Mouse (Mus musculus): ENCODE data around the gene Tnfaip8l1.

The Tnfaip8l1 gene

DNA sequence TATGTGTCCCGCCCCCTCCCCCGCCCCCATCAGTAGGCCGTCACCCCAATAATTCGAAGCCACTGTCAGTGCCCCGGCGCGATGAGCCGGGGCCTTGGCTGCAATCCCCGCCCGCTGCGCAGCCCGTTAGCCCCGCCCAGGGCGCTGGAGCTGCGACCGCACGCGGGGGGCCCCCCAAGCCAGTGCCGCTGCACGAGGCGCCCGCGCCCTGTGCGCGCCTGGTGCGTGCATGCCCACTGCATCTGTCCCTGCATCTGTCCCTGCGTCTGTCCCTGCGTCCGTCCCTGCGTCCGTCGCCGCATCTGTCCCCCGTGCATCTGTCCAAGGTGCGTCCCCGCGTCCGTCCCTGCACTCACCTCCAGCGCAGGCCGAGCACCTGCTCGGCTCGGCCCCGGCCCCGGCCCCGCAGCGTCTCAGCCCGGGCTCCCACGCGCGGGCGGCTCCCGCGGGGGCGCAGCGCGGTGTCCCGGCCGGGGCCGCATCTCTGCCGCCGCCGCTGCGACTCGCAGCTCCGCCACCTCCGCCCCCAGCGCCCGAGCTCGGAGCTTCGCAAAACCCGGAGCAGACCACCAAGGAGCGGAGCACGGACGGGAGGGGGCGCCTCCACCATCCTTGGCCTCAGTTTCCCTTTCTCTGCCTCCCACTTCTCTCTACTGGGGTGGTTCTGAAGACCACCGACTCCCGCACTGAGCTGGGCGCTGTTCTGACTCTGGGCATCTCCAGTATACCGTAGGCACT is 22.2 kb upstream of the Tnfaip8l1 start, which contains the start of gene Sema6b:
Gene Sema6b (minus strand): TSS at position 486 of the 738 bp plus-strand sequence.
- DNase-seq, result peak; percentile 43

DNA sequence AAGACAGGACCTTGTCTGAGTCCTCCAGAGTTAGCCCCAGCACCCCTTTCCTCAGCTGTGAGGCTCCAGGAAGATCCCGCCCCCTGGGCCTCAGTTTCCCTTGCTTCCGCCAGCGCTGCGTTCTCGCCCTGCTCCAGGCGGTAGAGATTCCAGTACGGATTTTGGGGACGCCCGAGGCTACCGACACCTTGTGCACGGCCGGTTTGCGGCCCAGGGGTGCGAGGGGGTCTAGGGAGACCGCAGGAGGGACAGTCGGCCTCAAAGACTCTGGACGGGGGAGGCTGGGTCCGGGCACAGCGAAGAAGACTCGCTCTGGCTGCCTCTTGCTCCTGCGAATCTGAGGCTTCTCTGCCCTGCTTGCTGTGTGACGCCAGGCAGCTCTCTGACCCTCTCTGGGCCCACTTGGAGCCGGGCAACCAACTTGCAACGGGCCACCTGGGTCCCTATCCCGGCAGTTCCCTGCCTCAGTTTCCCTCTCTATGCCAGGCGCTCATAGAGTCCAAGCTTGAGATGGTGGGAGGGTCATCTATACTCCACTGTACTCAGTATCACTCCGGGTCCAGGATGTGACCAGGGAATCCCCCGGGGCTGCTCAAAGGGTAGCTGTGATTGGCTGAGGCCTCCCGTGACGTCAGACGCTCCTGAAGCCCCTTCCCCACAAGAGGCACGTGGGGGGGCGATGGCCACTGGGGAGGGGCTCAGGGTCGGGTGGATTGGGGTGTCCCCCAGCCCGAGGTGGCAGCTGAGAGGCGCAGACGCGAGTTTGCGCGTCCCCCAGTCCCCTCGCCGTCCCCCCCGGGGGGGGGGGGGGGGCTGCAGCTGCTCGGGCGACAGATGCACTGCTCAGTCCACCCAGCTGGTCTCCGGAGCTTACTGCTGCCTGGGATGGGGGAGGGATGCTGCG is 20.3 kb upstream of the Tnfaip8l1 start:
- no peak for DNase-seq

DNA sequence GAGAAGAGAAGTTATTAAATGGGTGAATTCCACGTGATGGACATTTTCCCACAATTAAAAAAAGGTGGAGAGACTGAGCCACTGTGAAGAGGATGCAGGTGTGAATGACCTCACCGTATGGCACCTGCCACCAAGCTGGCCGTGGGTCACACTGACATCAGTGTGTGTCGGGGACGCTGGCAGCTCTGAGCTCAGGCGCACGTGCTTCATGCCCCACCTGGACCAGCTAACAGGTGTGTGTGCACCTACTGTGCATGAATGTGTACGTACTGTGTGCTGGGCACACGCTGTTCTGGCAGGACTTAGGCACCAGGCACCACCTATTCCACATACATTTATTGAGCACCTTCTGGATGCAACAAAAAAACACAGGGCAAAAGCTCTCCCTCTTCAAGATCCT is 17.7 kb upstream of the Tnfaip8l1 start:
- no peak for DNase-seq

DNA sequence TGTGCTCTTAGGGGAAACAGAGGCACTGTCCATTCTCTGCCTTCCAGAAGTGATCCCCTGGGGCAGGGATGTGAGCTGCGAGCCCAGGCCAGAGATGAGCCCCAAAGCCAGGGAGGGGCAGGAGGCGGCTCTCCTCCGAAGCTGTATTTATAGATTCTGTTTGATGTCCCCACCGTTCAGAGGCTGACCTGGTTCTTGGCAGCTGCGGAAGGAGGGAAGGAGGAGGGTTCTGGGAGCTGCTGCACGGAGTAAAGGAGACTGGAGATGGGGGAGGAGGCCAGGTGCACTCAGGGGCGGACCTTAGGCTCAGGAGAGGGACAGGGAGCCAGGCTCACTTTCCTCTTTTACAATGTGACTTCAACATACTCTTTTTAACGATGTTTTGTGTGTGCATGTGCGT is 16.1 kb upstream of the Tnfaip8l1 start:
- no peak for DNase-seq

DNA sequence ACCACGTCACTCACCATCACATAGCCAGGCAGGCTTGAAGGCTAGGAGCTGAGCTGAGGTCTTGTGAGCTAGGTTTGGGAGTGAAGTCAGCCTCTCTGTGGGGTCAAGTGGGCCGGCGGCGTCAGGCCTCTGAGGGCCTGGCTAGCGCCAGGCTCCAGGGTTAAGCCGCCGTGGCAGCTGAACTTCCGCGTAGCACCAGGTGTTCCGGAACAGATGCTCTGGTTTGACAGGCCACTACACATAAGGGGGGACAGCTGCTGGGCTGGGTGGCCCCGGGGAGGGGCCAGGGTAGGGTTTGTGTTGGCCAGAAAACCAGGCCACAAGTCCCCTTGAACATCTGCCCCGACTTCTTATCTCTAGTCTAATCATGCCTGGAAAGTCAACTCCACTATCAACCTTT is 14.9 kb upstream of the Tnfaip8l1 start:
- no peak for DNase-seq

DNA sequence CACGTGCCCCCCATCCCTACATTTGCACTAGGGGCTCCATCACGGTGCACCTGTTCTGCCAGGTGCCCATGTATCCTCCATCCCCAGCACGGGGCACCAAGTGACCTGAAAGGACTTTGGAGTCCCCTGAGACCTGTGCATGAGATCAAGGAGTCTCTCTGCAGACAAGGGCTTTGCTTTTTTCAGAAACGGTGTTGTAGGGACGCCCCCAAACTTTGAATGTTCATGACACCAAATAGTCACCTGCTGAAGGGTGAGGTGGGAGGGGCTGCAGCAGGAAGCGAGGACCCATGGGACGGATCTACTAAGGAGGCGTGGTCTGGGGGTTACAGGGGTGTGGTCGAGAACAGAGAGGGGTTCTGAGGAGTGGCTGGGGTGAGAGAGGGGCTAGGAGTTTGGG is 14.0 kb upstream of the Tnfaip8l1 start:
- DNase-seq, result no peak

DNA sequence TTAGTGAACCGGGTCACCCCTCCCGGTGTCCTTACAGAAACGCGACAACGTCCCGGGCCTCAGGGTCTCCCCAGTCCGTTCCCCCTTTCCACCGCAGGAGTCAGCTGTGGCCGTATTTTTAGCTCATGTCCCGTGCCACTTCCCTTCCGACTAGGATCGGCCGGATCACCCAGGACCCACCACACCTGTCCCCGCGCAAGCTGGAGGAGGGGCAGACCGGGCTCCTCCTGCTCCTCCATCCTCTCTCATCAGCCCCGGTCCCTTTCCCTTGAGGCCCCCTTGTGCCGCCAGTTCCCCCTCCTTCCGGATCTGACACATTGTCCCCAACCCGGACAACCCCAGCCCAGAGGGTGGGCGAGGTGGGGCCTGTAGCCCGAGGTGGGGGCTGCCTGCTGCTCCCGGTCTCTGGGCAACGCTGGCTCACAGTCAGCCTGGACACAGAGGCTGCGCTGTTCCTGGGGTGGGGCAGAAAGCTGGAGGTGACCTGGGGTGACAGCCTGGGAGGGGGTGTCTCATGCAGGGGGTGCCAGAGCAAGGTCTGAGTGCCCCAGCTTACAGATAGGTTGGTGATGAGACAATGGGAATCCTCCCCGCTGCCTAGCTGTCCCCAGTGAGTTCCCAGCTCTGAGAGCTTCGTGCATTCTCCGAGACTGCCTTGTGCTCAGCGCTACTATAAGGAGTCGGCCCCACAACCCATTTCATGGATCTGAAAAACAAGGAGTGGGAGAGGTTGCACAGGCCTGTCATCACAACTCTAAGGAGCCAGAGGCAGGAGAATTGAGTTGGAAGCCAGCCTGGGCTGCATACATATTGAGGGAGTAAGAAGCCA is 13.3 kb upstream of the Tnfaip8l1 start:
- DNase-seq, result no peak

DNA sequence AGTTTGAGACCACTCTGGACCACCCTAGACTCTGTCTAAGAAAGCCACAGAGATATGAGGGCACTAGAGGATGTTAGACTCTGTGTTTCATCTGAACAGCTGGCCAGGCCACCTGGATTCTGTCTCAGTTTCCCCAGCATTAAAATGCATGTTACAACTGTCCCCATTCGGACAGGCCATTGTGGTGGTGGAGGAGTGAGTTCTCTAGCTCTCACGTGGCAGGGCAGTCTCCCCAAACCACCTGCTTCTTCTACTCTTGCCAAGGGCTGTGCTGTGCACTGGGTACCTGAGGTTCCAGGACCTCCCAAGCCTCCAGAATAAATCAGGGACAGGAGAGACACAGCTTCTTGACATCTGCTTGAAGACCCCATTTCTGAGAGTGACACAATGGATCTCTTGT is 12.4 kb upstream of the Tnfaip8l1 start:
- DNase-seq, result no peak

DNA sequence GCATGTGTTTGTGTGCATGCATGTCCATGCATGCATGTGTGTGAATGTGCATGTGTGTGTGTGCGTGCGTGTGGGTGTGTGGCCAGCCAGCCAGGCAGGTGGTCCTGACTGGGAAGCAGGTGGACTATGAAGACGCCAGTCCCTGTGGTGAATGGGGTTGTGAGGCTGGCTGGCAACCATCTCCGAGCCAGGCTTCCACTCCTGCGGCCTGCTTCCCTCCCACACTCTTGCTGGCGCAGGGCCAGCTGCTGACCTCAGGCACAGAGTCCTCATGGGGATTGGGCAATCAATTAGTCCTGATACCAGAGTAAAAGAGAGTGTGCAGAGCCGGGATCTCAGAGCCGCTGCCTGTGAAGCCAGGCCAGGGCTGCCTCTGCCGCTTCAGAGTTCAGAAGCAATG is 8.6 kb upstream of the Tnfaip8l1 start:
- peak; percentile 47 for DNase-seq

DNA sequence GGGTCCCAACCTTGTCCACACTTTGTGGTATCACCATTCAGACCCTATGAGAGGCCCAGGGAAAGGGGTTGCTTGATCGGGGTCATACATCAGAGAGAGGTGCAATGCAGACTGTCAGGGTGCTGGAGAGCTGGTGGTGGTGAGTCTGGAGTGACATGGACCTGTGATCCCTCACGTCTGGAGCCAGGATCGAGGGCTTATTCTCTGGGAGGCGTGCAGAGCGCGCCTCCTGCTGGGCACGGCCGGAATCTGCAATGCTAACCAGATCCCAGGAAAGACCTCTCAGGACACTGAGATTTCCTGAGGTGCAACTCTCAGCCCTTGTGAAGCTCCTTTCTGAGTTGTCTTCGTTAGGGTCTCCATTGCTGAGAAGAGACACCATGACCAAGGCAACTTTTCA is 2.5 kb upstream of the Tnfaip8l1 start:
- DNase-seq, result peak; percentile 77

DNA sequence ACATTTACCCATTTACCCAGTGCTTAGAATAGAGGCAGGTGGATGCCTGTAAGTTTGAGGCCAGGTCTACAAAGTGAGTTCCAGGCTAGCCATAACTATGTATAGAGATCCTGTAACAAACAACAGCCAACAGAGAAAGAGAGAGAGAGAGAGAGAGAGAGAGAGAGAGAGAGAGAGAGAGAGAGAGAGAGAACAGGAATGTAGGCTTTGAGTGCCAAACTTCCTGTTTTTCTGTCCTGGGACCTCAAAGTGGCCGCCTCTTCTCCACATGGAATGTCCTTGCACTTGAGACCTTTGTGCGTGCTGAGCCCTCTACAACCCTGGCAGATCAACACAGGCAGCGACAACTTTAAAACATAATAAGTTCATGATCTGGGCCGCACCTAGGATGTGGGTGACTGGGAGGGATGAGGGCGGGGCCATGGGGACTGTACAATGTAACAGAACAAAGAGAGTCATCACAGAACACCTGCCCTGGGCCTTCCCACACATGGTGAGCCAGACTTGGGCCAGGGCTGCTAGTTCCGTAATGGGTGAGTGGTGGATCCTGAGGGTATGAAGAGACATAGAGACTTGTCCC is 1.3 kb downstream of the Tnfaip8l1 start:
- no peak for DNase-seq

DNA sequence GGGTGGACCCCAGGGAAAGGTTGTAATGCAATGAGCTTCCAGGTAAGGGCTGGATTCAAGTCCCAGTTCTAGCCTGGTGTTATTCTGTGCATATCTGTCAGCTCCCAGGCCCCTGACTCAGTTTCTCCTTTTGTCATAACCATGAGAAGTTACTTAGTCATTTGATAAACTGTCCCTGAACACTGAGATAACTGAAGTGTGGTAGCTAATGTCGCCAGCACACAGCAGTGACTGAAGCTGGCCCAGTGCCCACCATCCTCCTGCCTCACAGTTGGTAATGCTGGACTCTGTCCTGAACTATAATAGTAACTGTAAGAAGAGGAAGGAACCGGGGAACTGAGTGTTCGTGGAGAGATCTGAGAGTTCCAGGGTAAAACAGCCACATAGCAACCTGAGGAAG is 2.2 kb downstream of the Tnfaip8l1 start:
- no peak for DNase-seq

DNA sequence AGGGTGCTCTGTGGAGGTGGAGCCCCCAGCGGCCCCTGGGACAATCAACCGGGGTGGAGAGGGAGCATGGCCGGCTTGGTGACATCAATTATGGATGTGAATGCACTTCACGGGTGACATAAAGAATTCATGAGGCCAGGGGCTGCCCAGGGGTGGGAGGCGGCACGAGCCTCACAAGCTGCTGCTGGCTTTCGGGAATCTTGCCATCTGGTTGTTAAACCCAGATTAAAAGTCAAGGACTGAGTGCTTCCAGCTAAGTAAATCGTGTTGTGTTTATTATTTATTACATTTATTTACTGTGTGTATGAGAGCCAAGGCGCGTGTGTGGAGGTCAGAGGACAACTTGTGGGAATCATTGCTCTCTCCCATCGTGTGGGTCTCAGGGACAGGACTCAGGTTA is 3.4 kb downstream of the Tnfaip8l1 start:
- DNase-seq, result no peak

DNA sequence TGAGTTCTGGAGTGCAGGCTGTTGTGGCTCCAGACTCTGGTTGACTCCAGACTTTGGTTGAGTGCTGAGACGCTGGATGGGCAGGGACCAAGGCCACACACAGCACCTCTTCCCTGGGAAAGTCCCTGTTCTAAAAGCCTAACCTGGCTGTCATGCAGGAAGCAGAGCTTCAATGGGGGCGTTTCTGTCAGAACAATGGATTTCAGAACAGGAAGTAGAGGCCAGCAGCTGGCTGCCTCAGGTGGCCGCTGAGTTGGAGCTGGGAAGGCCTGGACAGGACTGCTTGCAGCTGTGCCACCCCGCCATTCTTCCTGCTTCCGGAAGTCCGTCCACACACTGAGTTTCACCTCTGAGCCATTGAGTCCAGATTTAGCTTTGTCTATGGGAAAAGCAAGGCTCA is 7.6 kb downstream of the Tnfaip8l1 start:
- DNase-seq, result no peak

DNA sequence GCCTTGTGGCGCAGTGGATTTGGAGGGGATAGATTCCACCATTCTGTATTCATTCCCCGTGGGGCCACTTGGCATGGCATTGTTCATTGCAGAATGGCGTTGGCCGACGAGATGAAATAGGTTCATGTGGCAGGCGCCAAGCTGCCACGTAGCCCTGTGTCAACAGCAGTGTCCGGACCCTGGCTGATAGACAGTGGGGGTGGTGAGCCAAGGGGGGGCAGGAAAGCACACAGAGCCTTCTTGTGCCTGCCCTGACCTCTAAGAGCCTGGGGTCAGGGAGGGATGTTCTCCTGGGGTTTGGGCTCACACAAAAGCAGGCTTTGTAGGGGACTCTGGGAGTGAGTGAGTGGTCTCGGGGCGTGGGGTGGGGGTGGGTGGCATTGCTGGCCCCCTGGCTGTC is 8.4 kb downstream of the Tnfaip8l1 start:
- DNase-seq, result no peak

DNA sequence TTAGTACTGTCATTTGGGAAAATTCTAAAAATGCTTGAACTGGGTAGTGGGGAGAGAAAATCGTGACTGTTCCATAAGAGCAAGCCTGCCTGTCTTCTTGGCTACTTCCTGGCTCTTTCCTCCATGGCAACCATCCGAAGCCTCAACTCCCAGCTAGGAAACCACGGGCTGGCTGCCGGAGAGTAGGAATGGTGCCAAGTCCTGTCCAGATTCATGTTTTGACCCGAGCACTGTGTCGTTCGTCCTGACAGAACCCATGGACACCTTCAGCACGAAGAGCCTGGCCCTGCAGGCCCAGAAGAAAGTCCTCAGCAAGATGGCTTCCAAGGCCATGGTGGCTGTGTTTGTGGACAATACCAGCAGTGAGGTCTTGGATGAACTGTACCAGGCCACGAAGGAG is 9.2 kb downstream of the Tnfaip8l1 start:
- no peak for DNase-seq

DNA sequence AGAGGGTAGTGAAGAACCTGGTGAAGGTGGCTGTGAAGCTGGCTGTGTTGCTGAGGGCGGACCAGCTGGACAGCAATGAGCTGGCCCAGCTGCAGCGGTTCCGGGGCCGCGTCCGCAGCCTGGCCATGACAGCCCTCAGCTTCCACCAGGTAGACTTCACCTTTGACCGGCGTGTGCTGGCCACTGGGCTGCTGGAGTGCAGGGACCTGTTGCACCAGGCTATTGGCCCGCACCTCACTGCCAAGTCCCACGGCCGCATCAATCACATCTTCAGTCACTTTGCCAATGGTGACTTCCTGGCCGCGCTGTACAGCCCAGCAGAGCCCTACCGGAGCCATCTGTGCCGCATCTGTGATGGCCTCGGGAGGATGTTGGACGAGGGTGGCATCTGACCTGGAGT is 9.6 kb downstream of the Tnfaip8l1 start:
- DNase-seq, result no peak

DNA sequence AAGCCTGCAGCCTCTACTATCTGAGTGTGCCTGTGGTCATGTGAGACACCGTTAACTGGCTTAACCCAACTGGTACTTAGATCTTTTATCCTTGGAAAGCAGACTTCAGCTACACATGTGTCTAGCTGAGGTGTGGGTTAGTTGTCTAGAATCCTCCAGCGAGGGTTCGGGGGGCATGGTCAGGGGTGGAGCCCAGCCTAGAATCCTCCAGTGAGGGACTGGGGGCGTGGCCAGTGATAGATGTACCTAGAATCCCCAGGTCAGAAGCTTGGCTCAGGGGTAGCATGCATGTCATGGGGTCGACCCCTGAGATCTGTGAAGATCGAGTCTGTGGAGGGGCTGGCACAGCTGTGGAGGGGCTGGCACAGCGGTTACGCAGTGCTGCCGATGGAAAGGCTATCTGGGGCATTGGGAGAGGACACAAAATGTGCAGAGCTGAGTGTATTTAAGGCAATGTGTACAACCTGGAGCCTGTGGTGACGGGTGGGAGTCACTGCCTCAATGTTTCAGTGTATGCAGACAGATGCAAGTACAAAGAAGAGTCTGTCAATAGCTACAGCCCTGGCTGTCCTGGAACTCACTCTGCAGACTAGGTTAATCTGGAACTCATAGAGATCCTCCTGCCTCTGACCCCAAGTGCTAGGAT is 11.2 kb downstream of the Tnfaip8l1 start:
- DNase-seq, result no peak

DNA sequence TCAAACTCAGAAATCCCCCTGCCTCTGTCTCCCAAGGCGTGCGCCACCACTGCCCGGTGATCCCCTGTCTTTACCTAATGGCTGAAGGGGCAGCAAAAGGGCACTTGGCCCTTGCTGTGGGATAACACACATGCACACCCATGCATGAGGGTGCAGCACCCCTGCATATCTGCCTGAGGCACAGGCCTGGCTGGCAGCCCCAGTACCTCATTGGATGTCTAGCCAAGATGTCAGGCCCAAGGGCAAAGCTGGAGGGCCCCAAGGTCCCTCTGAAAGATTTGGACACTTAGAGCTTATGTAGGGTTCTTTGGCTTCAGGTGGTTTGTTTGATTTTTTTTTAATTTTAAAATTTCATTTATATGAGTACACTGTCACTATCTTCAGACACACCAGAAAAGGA is 13.1 kb downstream of the Tnfaip8l1 start:
- no peak for DNase-seq

DNA sequence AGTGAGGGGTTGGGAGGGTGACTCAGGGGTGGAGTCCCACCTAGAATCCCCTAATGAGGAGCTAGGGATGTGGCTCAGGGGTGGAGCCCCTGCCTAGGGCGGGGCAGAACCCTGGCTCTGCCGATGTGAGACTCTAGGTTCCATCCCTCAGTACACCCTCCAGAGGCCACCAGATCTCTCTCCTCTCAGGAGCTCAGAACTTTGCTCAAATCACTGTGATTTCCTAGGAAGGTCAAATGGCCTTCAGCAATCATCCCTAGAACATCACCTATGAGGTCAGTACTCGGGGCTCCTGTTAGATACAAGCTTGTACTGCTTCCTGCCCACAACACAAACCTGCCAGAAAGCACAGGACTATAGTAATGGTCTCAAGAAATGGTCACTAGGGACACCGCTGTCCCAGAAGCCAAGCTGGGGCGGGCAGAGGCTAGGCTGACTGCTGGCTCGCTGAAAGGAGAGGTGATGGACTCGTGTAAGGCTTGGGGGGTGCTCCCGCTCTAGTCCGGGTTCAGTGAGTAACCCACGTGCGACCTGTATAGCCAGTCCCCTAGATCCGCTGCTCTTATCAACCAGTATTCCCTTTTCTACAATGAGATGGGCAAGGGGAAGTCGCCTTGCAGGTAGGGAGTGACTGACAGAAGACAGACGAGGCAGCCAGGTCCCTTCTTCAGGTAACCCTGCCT is 20.8 kb downstream of the Tnfaip8l1 start:
- no peak for DNase-seq

DNA sequence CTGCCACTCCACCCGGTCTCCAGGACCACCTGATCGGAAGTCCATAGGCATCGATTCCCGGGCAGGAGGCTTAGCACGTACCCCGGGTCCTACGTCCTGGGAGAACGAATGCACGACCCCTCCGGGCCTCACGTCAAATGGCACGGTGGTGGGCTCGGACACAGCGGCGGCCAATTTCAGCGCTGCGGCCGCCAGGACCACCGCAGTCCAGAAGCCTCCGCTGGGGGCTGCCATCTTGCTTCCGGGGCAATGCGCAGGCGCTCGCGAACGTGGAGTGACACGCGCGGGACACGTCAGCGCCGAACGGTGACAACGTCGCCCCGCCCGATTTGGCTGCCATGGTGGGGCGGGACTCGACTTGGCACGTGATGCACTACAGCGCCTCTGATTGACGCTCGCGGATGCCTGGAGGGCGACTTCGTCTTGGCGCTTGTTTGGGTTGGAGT is 21.4 kb downstream of the Tnfaip8l1 start, which contains the start of gene Mydgf:
Gene Mydgf (minus strand): TSS at position 263 of the 446 bp plus-strand sequence.
- peak; percentile 95 for DNase-seq

Measured in kidney, adult 18-20 months (tissue).